Mouse (Mus musculus) urinary bladder, postnatal 14 days (tissue): ENCODE measurements around the gene Lbr.

Source experiments
- DNase-seq: peaks from one replicate; pipeline ENCODE4 v3.0.0; 2021; ENCODE audit warnings: low spot score

Gene Lbr

DNA sequence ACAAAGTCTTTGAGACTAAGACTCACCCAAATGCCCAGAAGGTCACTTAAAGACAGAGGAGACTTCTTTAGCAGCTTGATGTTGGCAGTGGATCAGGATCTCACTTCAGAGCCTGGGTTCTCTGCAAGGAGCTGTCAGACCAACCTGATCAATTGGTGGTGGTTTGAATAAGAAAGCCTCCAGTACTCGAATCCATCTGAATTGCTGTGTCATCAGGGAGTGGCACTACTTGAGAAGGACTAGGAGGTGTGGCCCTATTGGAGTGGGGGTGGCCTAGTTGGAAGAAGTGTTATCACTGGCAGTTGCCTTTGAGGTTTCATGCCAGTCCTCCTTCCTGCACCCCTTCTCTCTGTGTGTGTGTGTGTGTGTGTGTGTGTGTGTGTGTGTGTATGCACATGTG is 66.3 kb downstream of the Lbr start:
- no peak for DNase-seq

DNA sequence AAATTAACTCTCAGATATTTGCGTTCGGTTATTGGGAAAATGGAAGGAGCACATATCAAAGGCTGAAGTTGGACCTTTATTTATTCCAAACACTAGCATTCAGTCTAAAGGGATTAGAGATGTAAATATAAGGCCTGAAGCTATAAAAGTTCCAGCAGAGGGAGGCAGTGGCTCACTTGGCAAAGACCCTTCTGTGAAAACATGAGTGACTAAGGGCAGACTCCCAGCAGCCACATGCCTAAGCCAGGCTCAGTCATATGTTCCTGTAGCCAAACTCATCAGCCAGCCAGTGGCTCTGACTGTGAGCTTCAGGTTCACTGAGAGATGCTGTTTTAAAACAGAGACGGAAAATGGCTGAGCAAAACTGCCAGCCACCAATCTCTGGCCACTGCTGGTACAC is 71.0 kb downstream of the Lbr start:
- no peak for DNase-seq

DNA sequence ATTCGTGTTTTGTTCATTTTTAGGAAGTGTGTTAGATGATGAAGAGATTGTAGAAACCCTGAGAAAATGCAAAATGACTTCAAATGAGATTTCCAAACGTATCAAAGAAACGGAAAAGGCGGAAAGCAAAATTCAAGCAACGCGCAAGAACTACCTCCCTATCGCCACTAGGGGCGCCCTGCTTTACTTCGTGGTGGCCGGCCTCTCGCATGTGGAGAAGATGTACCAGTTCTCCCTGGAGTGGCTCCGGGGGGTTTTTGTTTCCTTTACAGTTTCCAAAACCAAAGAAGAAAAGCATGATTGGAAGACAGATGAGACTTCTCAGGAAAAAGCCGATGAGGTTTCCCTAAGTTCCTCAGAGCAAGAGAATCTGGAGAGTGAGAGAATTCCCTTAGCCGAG is 73.5 kb downstream of the Lbr start:
- no peak for DNase-seq
